Mouse (Mus musculus): Measurements from ENCODE around the gene Hira. TPM values are rescaled to one million over a fixed set of nuclear protein-coding genes. Genes with fewer than 3 reads are reported as not detected.

Gene Hira
- polyA plus RNA-seq (2012; rRNA removed) = 19.7 and 23.2 TPM in 2 replicates

DNA sequence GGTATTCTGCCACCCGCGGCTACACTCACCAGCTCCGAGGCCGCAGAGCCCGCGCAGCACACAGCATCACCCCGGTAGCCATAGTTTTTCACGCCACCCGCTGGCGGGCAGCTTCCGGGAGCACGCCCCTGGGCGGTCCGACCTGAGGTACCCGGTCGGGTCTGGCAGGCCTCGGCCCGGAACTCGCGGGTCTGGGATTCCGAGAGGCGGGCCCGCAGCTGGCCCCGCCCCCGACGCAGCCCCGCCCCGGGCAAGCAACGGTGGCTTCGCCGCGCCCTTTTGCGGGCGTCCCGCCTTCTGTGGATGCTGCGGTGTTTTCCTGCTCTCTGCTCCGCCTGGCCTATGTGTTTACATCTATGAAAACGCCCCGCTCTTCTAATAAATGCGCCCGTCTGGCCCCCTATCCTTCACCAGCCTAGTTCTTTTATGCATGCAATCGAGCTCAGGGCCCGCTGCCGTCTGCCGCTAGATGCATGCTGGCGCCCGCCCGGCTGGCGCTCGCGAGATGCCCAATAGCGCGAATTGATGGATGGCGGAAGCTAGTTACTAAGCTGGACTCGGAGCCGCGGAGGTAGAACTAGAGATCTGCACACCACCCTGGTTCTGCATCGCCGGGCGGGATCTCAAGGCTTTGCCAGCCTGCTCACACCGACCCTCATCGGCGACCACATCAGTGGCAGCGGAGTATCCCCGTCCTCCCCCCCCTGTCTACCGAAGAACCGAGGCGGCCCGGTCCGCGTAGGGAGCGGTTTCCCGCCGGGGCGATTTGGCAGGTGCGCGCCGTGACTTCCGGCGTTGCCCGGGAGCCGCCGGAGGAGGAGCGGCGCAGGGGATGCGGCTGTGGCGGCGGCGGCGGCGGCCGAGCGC, at the start of gene Hira, which contains the start of gene Mrpl40:
TSS of gene Hira (plus strand) at position 596 of the 867 bp plus-strand sequence.
TSS of gene Mrpl40 (minus strand) at position 421 of the 867 bp plus-strand sequence.

DNA sequence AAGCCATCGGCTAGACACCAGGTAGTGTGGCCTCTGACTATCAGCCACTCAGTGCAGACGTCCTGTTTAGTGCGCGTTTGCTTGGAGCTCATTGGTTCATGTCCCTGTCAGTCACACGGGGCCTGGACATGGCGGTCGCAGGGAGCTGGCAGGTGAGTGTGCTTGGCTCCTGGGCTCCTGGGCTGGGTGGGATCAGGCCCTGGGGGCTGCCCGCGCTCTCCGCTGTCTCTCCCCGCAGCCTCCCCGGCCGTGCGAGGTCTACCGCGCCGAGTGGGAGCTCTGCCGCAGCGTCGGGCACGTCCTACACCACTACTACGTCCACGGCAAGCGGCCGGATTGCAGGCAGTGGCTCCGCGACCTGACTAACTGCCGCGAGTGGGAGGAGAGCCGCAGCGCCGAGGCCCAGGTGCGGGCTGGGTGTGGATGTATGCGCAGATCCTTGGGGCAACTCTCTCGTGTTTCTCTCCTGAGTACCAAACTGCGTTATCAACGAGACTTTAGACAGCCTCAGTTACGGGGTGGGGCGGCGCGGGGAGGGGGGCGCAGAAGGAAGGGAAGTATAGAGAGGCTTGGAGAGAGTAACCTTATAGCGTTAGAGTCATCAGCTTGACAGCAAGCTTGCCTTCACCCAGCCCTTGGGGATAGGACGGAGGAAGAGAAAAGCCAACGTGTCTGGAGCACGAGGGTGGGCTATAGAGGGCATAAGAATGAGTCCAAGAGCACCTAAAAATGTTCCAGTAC, 40.2 kb upstream of the Hira start, which contains the start of the genes 2510002D24Rik and Gm28539:
TSS of gene 2510002D24Rik (plus strand) at position 111 of the 741 bp plus-strand sequence.
TSS of gene Gm28539 (plus strand) at position 117 of the 741 bp plus-strand sequence.

Other genes starting within 250 kb of the Hira start
- 2.0 and 2.3 TPM in 2 replicates for gene Sept5, start 247.1 kb upstream of the Hira start, polyA plus RNA-seq (2012; rRNA removed)
- gene Cldn5, start 100.2 kb upstream of the Hira start, polyA plus RNA-seq (2012; rRNA removed) = 5.8 and 6.1 TPM in 2 replicates
- 21.2 and 22.7 TPM in 2 replicates for gene Ufd1, start 65.3 kb upstream of the Hira start, polyA plus RNA-seq (2012; rRNA removed)
- gene Cdc45, start 65.0 kb upstream of the Hira start, polyA plus RNA-seq (2012; rRNA removed) = 45.0 and 48.6 TPM in 2 replicates
- gene 2510002D24Rik, start 40.5 kb upstream of the Hira start, polyA plus RNA-seq (2012; rRNA removed) = 19.5 and 21.9 TPM in 2 replicates
- not detected in 2 replicates for gene Gm28539, start 40.5 kb upstream of the Hira start, polyA plus RNA-seq (2012; rRNA removed)
- 22.4 and 22.5 TPM in 2 replicates for gene Mrpl40, start 175 bp upstream of the Hira start, polyA plus RNA-seq (2012; rRNA removed)